Mouse (Mus musculus) ES-E14 (cell line): ENCODE measurements around the gene S100pbp. TPM values are rescaled to one million over a fixed set of nuclear protein-coding genes. Genes with fewer than 3 reads are reported as not detected.

Experiments used
- DNase-seq: peaks from one replicate; pipeline ENCODE4 v3.0.0-alpha.2; 2013; ENCODE audit warnings: low read depth, low spot score
- H3K27ac ChIP-seq: 2 replicates; pipeline ENCODE4 v1.5.1; 2012; ENCODE audit warnings: low read depth, mild to moderate bottlenecking, low read length, moderate library complexity, mixed read lengths; ENCODE audit not compliant: poor library complexity, insufficient read depth, severe bottlenecking
- H3K36me3 ChIP-seq: 2 replicates; pipeline ENCODE4 v1.6.1; 2012; ENCODE audit warnings: mild to moderate bottlenecking, low read length, moderate library complexity, mixed read lengths; ENCODE audit not compliant: control insufficient read depth, poor library complexity, insufficient read depth, severe bottlenecking
- H3K4me1 ChIP-seq, 2 experiments: fragments of 150-350 bp in 1 of 2; sonication (generic) in 1 of 2; 2 replicates each; pipeline ENCODE4 v1.6.1; 2012; ENCODE audit warnings: low read length in 2 of 2, mild to moderate bottlenecking in 1 of 2, mixed read lengths in 1 of 2; ENCODE audit not compliant: control insufficient read depth in 2 of 2, insufficient read depth in 2 of 2, poor library complexity in 1 of 2
- H3K4me3 ChIP-seq, 2 experiments: fragments of 150-350 bp in 1 of 2; sonication (generic) in 1 of 2; 2 replicates each; pipeline ENCODE4 v1.5.1; 2012; ENCODE audit warnings: low read length in 2 of 2, low read depth in 1 of 2, mild to moderate bottlenecking in 1 of 2, mixed read lengths in 1 of 2; ENCODE audit not compliant: insufficient read depth in 1 of 2, poor library complexity in 1 of 2, severe bottlenecking in 1 of 2
- H3K9ac ChIP-seq: 2 replicates; pipeline ENCODE4 v1.6.1; 2012; ENCODE audit warnings: low read depth, mild to moderate bottlenecking, low read length, mixed read lengths; ENCODE audit not compliant: poor library complexity, insufficient read depth, severe bottlenecking
- H3K9me3 ChIP-seq: fragments of 150-350 bp; sonication (generic); 2 replicates; pipeline ENCODE4 v1.6.1; 2012; ENCODE audit warnings: low read depth, mild to moderate bottlenecking, low read length; ENCODE audit not compliant: control insufficient read depth, insufficient read depth
- CHD2 ChIP-seq: IDR thresholded peaks from 2 replicates; pipeline ENCODE4 v1.6.1; 2014; ENCODE audit warnings: mild to moderate bottlenecking, low read depth, low read length, inconsistent platforms
- HCFC1 ChIP-seq: IDR thresholded peaks from 2 replicates; pipeline ENCODE4 v1.6.1; 2012; ENCODE audit warnings: low read length, inconsistent platforms, borderline replicate concordance; ENCODE audit not compliant: insufficient read depth
- MAFK ChIP-seq: IDR thresholded peaks from 2 replicates; pipeline ENCODE4 v1.6.1; 2014; ENCODE audit warnings: mild to moderate bottlenecking, low read depth, low read length, inconsistent platforms; ENCODE audit not compliant: insufficient read depth
- ZC3H11A ChIP-seq: IDR thresholded peaks from 2 replicates; pipeline ENCODE4 v1.6.1; 2012; ENCODE audit warnings: low read depth, mild to moderate bottlenecking, inconsistent platforms, low read length, borderline replicate concordance
- ZNF384 ChIP-seq: IDR thresholded peaks from 2 replicates; pipeline ENCODE4 v1.6.1; 2012; ENCODE audit warnings: low read depth, low read length, inconsistent platforms
- in situ Hi-C, 2 experiments: fragments of 600-800 bp; cut with MboI; formaldehyde crosslinking; loops; one replicate each; pipeline ENCODE4 v1.15.1; 2025; ENCODE audit warnings: low sequenced_read_pairs in 2 of 2, inconsistent platforms in 1 of 2; ENCODE audit not compliant: unreplicated experiment in 2 of 2
- total RNA-seq: library from RNA; depleted of rRNA; stranded (reverse); fragments of 300-350 nt; gene quantifications from 2 replicates; pipeline ENCODE4 v1.2.3, GENCODE M21; 2012

Gene S100pbp
- total RNA-seq, 1 experiment: 25.7 TPM

DNA sequence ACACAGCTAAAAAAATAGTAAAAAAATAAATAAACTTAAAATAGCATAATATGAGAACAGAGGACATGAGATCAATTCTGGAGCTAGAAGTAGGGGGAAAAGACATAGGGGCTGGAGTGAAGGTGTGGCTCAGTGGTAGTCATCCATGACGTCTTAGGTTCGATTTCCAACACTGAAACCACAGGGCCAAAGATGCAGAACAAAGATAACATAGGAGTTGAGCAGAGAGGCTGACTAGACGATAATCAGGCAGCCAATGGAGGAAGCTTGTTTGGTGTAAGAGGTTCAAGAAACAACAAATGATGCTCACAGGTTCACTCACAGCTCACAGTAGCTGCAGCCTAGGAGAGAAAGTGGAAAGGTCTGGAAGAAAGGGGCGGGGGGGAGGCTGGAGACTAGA, 48.7 kb downstream of the S100pbp start:
- Histone ChIP-seq H3K4me3 (no peak overlapping the region), H3K27ac (no peak overlapping the region), H3K36me3 (no peaks in the 10 kb centered on the region), H3K9ac (no peak overlapping the region), H3K4me1 (peaks cover 0 to 3% of the 10 kb centered on the region in 2 experiments; a peak in 1 of 4 replicates), H3K9me3 (no peaks in the 10 kb centered on the region)
- DNase-seq: no peak
- TF ChIP-seq CHD2: no peak
- no peak for TF ChIP-seq ZC3H11A
- no peak for TF ChIP-seq ZNF384
- no peak for TF ChIP-seq HCFC1
- no peak for TF ChIP-seq MAFK
- in situ Hi-C loops: no loop called here

DNA sequence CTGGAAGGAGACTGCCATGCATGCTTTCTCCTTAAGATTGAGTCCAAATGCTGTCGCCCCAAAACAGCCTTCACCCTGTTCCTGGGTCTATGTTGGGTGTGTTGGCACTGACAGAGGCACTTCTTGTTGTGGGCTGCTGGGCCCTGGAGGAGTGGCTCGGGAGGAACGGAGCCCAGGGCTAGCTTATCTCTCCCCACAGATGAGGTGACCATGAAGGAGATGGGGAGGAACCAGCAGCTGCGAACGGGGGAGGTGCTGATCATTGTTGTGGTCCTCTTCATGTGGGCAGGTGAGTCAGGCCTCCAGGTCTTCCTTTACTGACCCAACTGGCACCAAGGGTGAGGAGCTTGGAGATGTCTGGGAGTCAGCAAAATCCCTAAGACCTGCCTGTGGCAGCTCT, 49.9 kb downstream of the S100pbp start:
- TF ChIP-seq HCFC1 (no peak), ZNF384 (no peak), CHD2 (no peak), ZC3H11A (no peak)
- no peaks in the 10 kb centered on the region for H3K9me3 ChIP-seq
- no peaks in the 10 kb centered on the region for H3K36me3 ChIP-seq
- in situ Hi-C loops: no loop called here
- H3K9ac ChIP-seq: no peak overlapping the region
- H3K4me3 ChIP-seq: no peak overlapping the region
- DNase-seq: no peak
- H3K4me1 ChIP-seq: peaks cover 0 to 3% of the 10 kb centered on the region in 2 experiments; a peak in 2 of 4 replicates
- H3K27ac ChIP-seq: no peak overlapping the region

DNA sequence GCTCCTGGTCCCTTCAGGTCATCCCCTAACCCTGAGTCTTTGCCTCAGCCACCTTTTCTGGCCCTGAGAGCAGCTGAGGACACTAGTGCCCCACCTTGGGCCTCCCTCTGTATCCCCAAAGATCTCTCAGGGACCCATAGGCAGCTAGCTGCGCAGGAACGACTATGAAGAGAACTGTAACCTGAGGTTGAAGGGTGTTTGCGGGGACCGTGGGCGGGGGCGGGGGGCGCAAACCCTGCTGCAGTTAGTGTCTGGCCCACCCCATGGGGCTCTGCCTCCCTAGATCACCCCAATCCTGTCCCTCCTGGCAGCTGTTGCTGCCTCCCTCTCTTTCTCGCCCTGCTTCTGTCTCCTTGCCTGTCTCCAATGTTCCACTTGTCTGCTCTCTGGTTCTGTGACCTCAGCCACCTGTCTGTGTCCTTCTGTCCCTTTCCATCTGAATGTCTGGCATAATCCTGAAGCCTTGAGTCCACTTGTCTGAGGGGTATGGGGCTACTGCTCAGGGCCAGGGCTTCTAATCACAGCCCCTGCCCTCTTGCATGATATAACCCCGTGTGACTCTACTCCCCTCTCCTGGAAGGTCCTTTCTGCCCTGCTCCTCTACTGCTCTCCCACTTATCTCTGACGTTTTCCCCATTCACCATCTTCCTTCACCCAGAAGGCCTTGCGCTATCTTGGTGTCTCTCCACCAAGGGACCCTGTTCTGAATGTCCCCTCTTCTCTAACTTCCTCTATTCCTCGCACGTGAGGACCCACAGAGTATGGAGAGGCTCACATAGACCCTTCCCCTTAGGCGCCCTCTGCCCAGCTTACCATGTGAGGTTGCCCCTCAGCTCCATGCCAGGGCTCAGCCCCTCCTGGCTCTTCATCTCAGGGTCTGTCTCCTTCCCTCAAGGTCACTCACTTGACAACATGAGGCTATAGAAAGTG, 51.9 kb downstream of the S100pbp start:
- TF ChIP-seq HCFC1 (no peak), ZC3H11A (no peak), ZNF384 (no peak), CHD2 (no peak), MAFK (no peak)
- no peaks in the 10 kb centered on the region for H3K36me3 ChIP-seq
- peaks cover 0 to 3% of the 10 kb centered on the region in 2 experiments; a peak in 2 of 4 replicates for H3K4me1 ChIP-seq
- no peak for DNase-seq
- H3K27ac ChIP-seq: no peak overlapping the region
- H3K9ac ChIP-seq: no peak overlapping the region
- H3K4me3 ChIP-seq: peak overlapping the region; percentile 69 to 80; a peak in 3 of 4 replicates
- in situ Hi-C loops: no loop called here
- no peaks in the 10 kb centered on the region for H3K9me3 ChIP-seq

GRCm38 (mm10) chr4:129136579-129137391, 52.7 kb downstream of the S100pbp start, which contains the start of gene Fndc5:
Fndc5 (plus strand) TSS chr4:129136999.
- Histone ChIP-seq H3K27ac (no peak within 1 kb of the TSS), H3K4me1 (peaks cover 0 to 3% of the 10 kb centered on the region in 2 experiments; a peak in 2 of 4 replicates), H3K36me3 (no peaks in the 10 kb centered on the region), H3K9me3 (no peaks in the 10 kb centered on the region), H3K9ac (peak within 1 kb of the TSS; percentile 67), H3K4me3 (peak within 1 kb of the TSS; percentile 69 to 80)
- in situ Hi-C loops: no loop called here
- TF ChIP-seq HCFC1: no peak
- TF ChIP-seq ZNF384: no peak
- no peak for TF ChIP-seq CHD2
- TF ChIP-seq MAFK: no peak
- no peak for TF ChIP-seq ZC3H11A
- DNase-seq: no peak
